Mouse (Mus musculus): ENCODE measurements at regions not wholly inside any gene's neighbourhood (a gene's known extent, or its start where the extent isn't known, plus 50 kb on each side); places are given as distances from the start of the nearest gene placed in this dataset.

DNA sequence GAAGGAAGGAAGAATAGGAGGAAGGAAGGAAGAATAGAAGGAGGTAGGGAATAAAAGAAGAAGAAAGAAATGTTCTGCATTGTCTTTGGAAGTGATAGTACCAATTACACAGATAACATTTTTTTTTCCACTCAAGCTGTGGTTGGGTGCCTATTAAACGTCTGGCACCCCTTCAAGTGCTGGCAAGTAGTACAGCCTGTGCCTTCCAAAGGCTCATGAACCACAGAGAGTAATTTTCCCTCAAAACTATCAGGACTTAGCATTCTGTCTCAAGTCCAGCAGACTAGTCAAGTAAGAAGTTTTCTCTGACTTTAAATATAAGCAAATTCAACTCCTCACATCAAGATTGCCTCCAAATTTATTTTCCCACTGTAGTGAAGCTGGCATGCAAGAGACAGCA lies 321.0 kb upstream of the Klf6 start:
- Histone ChIP-seq H3K4me1 (replicated peaks) (no peaks in the 10 kb centered on the region), H3K9me3 (no peaks in the 10 kb centered on the region), H3K36me3 (no peaks in the 10 kb centered on the region), H3K27me3 (ENCODE audit: insufficient read depth, poor library complexity, severe bottlenecking) (no peaks in the 10 kb centered on the region), H3K4me3 (no peak overlapping the region), H3K27ac (no peak overlapping the region)
- no peak for DNase-seq (ENCODE audit: low spot score)
- 65% methylated on average over 1 of the region's 1 CpGs for WGBS

- H3K27ac ChIP-seq: no peak overlapping the region
- no peaks in the 10 kb centered on the region for H3K9me3 ChIP-seq
- no peaks in the 10 kb centered on the region for H3K4me1 ChIP-seq (replicated peaks)
- no peaks in the 10 kb centered on the region for H3K27me3 ChIP-seq (ENCODE audit: insufficient read depth, poor library complexity, severe bottlenecking)
- DNase-seq (ENCODE audit: low spot score): no peak
- no peaks in the 10 kb centered on the region for H3K36me3 ChIP-seq
- no peak overlapping the region for H3K4me3 ChIP-seq
These were observed 315.8 kb upstream of the Klf6 start for GRCm38 (mm10) chr13:5545521-5545920.

DNA sequence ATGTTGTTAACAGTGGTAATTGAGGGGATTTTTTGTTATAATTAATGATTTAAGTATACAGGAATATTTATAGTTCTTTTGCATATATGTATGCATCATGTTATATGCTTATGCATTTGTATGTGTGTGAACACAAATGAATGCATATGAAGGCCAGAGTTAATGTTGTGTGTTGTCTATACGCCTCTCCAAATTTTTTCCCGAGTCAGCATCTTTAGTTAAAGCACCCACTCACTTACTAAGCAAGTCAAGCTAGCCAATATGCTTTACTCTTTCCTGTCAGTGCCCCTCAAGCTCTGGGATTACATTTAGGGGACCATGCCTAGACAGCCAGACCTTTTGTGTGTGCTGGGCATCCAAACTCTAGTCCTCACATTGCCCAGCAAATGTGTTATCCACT lies 315.3 kb upstream of the Klf6 start:
- 88% methylated on average over 2 of the region's 2 CpGs for WGBS

GRCm38 (mm10) chr13:5546937-5547336 lies 314.3 kb upstream of the Klf6 start:
- DNase-seq (ENCODE audit: low spot score): no peak
- Histone ChIP-seq H3K4me1 (replicated peaks) (no peaks in the 10 kb centered on the region), H3K9me3 (no peaks in the 10 kb centered on the region), H3K4me3 (no peak overlapping the region), H3K27me3 (ENCODE audit: insufficient read depth, poor library complexity, severe bottlenecking) (no peaks in the 10 kb centered on the region), H3K36me3 (no peaks in the 10 kb centered on the region), H3K27ac (no peak overlapping the region)
- WGBS: 89% methylated on average over 1 of the region's 1 CpGs

More for the DNA sequence above, 315.3 kb upstream of the Klf6 start:
- Histone ChIP-seq H3K9me3 (no peaks in the 10 kb centered on the region), H3K4me1 (replicated peaks) (no peaks in the 10 kb centered on the region), H3K36me3 (no peaks in the 10 kb centered on the region), H3K4me3 (no peak overlapping the region), H3K27me3 (ENCODE audit: insufficient read depth, poor library complexity, severe bottlenecking) (no peaks in the 10 kb centered on the region), H3K27ac (no peak overlapping the region)
- no peak for DNase-seq (ENCODE audit: low spot score)

- H3K9me3 ChIP-seq: no peaks in the 10 kb centered on the region
- 94% methylated on average over 1 of the region's 1 CpGs for WGBS
- no peaks in the 10 kb centered on the region for H3K36me3 ChIP-seq
- no peaks in the 10 kb centered on the region for H3K27me3 ChIP-seq (ENCODE audit: insufficient read depth, poor library complexity, severe bottlenecking)
- H3K4me1 ChIP-seq (replicated peaks): no peaks in the 10 kb centered on the region
- no peak for DNase-seq (ENCODE audit: low spot score)
- H3K27ac ChIP-seq: no peak overlapping the region
- H3K4me3 ChIP-seq: no peak overlapping the region
These were observed 312.5 kb upstream of the Klf6 start for GRCm38 (mm10) chr13:5548768-5549167.

DNA sequence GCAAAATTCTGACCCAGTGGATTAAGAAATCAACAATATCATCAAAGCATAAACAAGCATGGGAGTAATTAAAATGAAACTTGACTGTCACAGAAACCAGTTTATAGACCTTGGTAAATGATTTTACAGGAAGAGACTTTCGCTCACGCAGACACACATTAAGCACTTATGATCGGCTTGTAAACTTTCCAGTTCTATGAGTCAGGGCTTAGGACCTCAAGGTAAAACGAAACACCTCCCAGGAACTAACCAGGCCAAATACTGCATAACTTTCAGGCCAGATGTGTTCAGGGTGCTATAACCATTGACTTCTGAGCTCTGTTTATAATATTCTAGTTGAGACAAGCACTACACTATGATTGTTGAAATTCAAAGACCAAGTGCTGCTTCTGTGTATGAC lies 312.1 kb upstream of the Klf6 start:
- H3K36me3 ChIP-seq: no peaks in the 10 kb centered on the region
- H3K4me3 ChIP-seq: no peak overlapping the region
- no peak overlapping the region for H3K27ac ChIP-seq
- H3K27me3 ChIP-seq (ENCODE audit: insufficient read depth, poor library complexity, severe bottlenecking): no peaks in the 10 kb centered on the region
- no peaks in the 10 kb centered on the region for H3K9me3 ChIP-seq
- no peak for DNase-seq (ENCODE audit: low spot score)
- no peaks in the 10 kb centered on the region for H3K4me1 ChIP-seq (replicated peaks)
- 89% methylated on average over 4 of the region's 4 CpGs for WGBS

DNA sequence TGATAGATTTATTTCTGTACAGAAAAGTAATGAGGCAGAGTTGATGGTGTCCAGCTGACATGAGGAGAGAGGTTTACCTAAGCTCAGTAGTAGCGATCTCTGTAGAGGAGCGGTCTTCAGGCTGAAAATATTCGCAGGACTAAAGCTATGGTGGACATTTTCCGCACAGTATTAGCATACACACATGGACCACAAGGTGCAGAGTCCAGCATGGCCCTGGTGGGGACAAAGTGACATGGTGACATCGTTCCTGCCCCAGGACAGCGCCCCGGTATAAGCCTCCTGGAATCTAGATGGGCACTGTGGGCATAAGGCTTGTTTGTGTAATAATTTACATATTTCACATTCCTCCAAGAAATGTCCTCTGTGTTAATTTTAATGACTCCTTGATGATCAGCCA lies 311.5 kb upstream of the Klf6 start:
- no peaks in the 10 kb centered on the region for H3K4me1 ChIP-seq (replicated peaks)
- no peaks in the 10 kb centered on the region for H3K27me3 ChIP-seq (ENCODE audit: insufficient read depth, poor library complexity, severe bottlenecking)
- DNase-seq (ENCODE audit: low spot score): no peak
- no peaks in the 10 kb centered on the region for H3K9me3 ChIP-seq
- no peaks in the 10 kb centered on the region for H3K36me3 ChIP-seq
- WGBS: 94% methylated on average over 7 of the region's 7 CpGs
- no peak overlapping the region for H3K27ac ChIP-seq
- H3K4me3 ChIP-seq: no peak overlapping the region

DNA sequence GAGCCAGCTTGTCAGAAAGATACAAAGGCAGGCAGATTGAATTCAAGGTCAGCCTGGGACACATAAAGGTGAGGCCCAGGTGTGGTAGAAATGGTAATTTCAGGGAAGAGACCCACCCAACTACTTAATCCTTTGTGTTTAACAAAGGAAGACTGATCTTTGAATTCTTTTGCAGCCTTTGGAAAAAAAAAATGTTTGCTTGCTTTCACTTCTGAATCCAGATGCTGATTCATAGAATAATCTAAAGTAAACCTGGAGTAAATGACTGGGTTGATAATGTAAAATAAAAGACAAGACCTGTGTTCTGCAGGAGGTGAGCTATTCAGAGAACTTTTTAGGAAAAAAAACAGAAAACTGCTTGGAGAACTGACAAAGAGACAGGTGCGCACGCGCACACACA lies 310.9 kb upstream of the Klf6 start:
- no peaks in the 10 kb centered on the region for H3K27me3 ChIP-seq (ENCODE audit: insufficient read depth, poor library complexity, severe bottlenecking)
- WGBS: 94% methylated on average over 3 of the region's 3 CpGs
- DNase-seq (ENCODE audit: low spot score): no peak
- H3K9me3 ChIP-seq: no peaks in the 10 kb centered on the region
- no peaks in the 10 kb centered on the region for H3K4me1 ChIP-seq (replicated peaks)
- no peak overlapping the region for H3K4me3 ChIP-seq
- no peaks in the 10 kb centered on the region for H3K36me3 ChIP-seq
- no peak overlapping the region for H3K27ac ChIP-seq

- Histone ChIP-seq H3K4me3 (no peak overlapping the region), H3K27ac (no peak overlapping the region), H3K4me1 (replicated peaks) (no peaks in the 10 kb centered on the region), H3K36me3 (no peaks in the 10 kb centered on the region), H3K27me3 (ENCODE audit: insufficient read depth, poor library complexity, severe bottlenecking) (no peaks in the 10 kb centered on the region), H3K9me3 (no peaks in the 10 kb centered on the region)
- no peak for DNase-seq (ENCODE audit: low spot score)
- WGBS: 89% methylated on average over 4 of the region's 4 CpGs
These were observed 310.2 kb upstream of the Klf6 start for GRCm38 (mm10) chr13:5551131-5551530.

- no peaks in the 10 kb centered on the region for H3K9me3 ChIP-seq
- H3K36me3 ChIP-seq: no peaks in the 10 kb centered on the region
- no peak overlapping the region for H3K27ac ChIP-seq
- H3K4me1 ChIP-seq (replicated peaks): no peaks in the 10 kb centered on the region
- H3K27me3 ChIP-seq (ENCODE audit: insufficient read depth, poor library complexity, severe bottlenecking): no peaks in the 10 kb centered on the region
- DNase-seq (ENCODE audit: low spot score): no peak
- no peak overlapping the region for H3K4me3 ChIP-seq
These were observed 307.8 kb upstream of the Klf6 start for GRCm38 (mm10) chr13:5553461-5553860.

DNA sequence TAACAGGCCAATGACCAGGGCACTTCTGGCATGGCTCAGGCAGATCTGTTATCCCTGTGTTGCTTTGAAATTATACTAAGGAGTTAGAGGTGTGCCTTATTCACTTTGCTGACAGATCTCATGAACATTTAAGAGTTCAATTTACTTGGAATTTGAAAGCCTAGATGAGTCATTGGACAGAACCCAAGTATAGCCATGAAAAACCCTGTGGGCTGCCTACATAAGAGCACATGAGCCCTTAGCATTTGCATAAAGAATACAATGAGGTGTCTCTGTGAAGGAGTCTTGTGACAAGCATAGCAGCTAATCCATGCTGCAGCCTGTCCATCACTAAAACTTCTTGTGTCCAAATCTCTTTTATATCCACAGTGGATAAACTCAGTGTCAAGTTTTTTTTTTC lies 303.2 kb upstream of the Klf6 start:
- Histone ChIP-seq H3K9me3 (no peaks in the 10 kb centered on the region), H3K4me1 (replicated peaks) (no peaks in the 10 kb centered on the region), H3K4me3 (no peak overlapping the region), H3K36me3 (no peaks in the 10 kb centered on the region), H3K27ac (no peak overlapping the region), H3K27me3 (ENCODE audit: insufficient read depth, poor library complexity, severe bottlenecking) (no peaks in the 10 kb centered on the region)
- DNase-seq (ENCODE audit: low spot score): no peak

GRCm38 (mm10) chr13:5566479-5566878 lies 294.8 kb upstream of the Klf6 start:
- DNase-seq (ENCODE audit: low spot score): no peak
- no peaks in the 10 kb centered on the region for H3K9me3 ChIP-seq
- 75% methylated on average over 2 of the region's 2 CpGs for WGBS
- no peaks in the 10 kb centered on the region for H3K36me3 ChIP-seq
- no peak overlapping the region for H3K4me3 ChIP-seq
- H3K27ac ChIP-seq: no peak overlapping the region
- no peaks in the 10 kb centered on the region for H3K27me3 ChIP-seq (ENCODE audit: insufficient read depth, poor library complexity, severe bottlenecking)
- H3K4me1 ChIP-seq (replicated peaks): no peaks in the 10 kb centered on the region

GRCm38 (mm10) chr13:5566896-5567295 lies 294.4 kb upstream of the Klf6 start:
- Histone ChIP-seq H3K4me3 (no peak overlapping the region), H3K27ac (no peak overlapping the region), H3K27me3 (ENCODE audit: insufficient read depth, poor library complexity, severe bottlenecking) (no peaks in the 10 kb centered on the region), H3K36me3 (no peaks in the 10 kb centered on the region), H3K9me3 (no peaks in the 10 kb centered on the region), H3K4me1 (replicated peaks) (no peaks in the 10 kb centered on the region)
- DNase-seq (ENCODE audit: low spot score): no peak
- WGBS: 87% methylated on average over 2 of the region's 2 CpGs

DNA sequence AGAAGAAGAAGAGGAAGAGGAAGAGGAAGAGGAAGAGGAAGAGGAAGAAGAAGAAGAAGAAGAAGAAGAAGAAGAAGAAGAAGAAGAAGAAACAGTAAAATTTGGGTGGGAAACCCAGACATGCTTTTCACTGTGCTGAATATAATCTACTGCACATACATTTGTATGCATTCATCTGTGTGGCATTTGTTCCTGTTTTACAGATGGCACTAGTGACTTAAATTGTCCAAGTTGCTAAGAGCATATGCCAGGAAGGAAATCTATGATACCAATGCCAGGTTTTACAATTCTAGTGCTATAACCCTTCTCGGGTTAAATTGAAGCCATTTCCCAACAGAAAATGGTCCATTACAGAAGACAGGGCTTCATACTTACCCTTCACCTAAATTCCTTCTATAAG lies 291.7 kb upstream of the Klf6 start:
- H3K27ac ChIP-seq: no peak overlapping the region

More for the DNA sequence above, 291.7 kb upstream of the Klf6 start:
- WGBS: 91% methylated on average over 1 of the region's 1 CpGs
- no peaks in the 10 kb centered on the region for H3K9me3 ChIP-seq
- no peaks in the 10 kb centered on the region for H3K27me3 ChIP-seq (ENCODE audit: insufficient read depth, poor library complexity, severe bottlenecking)
- no peaks in the 10 kb centered on the region for H3K36me3 ChIP-seq
- no peak overlapping the region for H3K4me3 ChIP-seq
- H3K4me1 ChIP-seq (replicated peaks): no peaks in the 10 kb centered on the region
- DNase-seq (ENCODE audit: low spot score): no peak
